Mouse (Mus musculus) limb, embryonic 15.5 days (tissue): Measurements from ENCODE around the gene Gm45785. TPM values are rescaled to one million over a fixed set of nuclear protein-coding genes. Genes with fewer than 3 reads are reported as not detected.

ENCODE experiments used
- ATAC-seq: fragments of 200-750 bp; cut with Nextera tagmentation; 2 replicates; pipeline ENCODE4 v1.8.0; 2017; ENCODE audit warnings: low read depth, moderate TSS enrichment; ENCODE audit not compliant: insufficient number of reproducible peaks, low FRiP score, low TSS enrichment
- H3K27ac ChIP-seq: fragments of 300-500 bp; sonication (generic); 2 replicates; pipeline ENCODE4 v1.5.1; 2015; ENCODE audit warnings: moderate library complexity, mild to moderate bottlenecking, inconsistent platforms
- H3K27me3 ChIP-seq: fragments of 300-500 bp; sonication (generic); 2 replicates; pipeline ENCODE4 v1.6.1; 2015; ENCODE audit warnings: inconsistent platforms
- H3K36me3 ChIP-seq: fragments of 300-500 bp; sonication (generic); 2 replicates; pipeline ENCODE4 v1.6.1; 2015; ENCODE audit warnings: inconsistent platforms
- H3K4me1 ChIP-seq: fragments of 300-500 bp; sonication (generic); 2 replicates; pipeline ENCODE4 v1.6.1; 2015; ENCODE audit warnings: inconsistent platforms
- H3K4me2 ChIP-seq: fragments of 300-500 bp; sonication (generic); 2 replicates; pipeline ENCODE4 v1.6.1; 2015; ENCODE audit warnings: mild to moderate bottlenecking, inconsistent platforms
- H3K4me3 ChIP-seq: fragments of 300-500 bp; sonication (generic); 2 replicates; pipeline ENCODE4 v1.5.1; 2015; ENCODE audit warnings: mild to moderate bottlenecking, inconsistent platforms
- H3K9ac ChIP-seq: fragments of 300-500 bp; sonication (generic); 2 replicates; pipeline ENCODE4 v1.6.1; 2015; ENCODE audit warnings: inconsistent platforms
- H3K9me3 ChIP-seq: fragments of 300-500 bp; sonication (generic); 2 replicates; pipeline ENCODE4 v1.6.1; 2016; ENCODE audit warnings: inconsistent platforms
- WGBS: fragments of 180-500 bp; shearing (Covaris S2); methylation state at CpG from one replicate; pipeline ENCODE4 v1.1.7; 2015; 5-methylcytosine and 5-hydroxymethylcytosine counted together
- polyA plus RNA-seq: library from polyadenylated mRNA; unstranded; fragments of >200 nt; fragmentation: Nextera tagmentation; extraction: Ambion mirVana; gene quantifications from 2 replicates; pipeline ENCODE4 v1.2.1, GENCODE M21; 2015

The Gm45785 gene
- polyA plus RNA-seq, 1 experiment from 2014 or later = not detected

DNA sequence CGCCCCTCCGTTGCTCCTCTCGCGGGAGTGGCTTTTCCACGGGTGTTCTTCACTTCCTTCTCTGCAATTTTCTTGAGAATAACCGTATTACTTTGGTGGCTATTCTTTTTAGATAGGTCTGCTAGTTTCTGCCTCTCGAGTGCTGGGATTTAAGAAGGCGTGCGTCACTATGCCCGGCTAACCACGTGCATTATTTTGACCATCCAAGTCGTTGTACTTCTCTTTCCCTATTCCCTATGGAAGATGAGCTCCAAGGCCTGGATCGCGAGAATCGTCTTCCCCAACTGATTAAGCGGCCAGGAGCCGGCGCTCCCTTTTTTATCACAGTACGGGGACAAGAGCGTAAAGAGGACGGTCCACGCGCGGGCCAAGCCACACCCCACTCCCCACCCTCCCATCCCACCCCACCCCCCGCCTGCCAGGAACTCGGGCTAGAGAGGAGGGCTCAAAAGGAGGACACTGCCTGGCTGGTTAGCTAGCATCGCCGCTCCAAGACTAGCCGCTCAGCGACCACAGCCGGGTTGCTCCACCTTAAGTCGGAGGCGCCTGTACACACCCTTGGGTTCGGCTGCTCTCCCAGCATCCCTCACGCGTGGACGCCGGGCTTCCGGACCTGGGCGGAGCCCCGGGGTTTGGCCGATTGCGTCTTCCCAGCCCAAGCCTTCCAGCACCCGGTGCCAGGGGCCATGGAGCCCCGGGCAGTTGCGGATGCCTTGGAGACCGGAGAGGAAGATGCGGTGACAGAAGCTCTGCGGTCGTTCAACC, 836 bp upstream of the Gm45785 start, which contains the start of gene Ric8a:
Gene Ric8a (plus strand): TSS at position 173 of the 765 bp plus-strand sequence.
- Histone ChIP-seq H3K27ac (peak within 1 kb of the TSS; percentile 93), H3K27me3 (no peaks in the 10 kb centered on the region)

DNA sequence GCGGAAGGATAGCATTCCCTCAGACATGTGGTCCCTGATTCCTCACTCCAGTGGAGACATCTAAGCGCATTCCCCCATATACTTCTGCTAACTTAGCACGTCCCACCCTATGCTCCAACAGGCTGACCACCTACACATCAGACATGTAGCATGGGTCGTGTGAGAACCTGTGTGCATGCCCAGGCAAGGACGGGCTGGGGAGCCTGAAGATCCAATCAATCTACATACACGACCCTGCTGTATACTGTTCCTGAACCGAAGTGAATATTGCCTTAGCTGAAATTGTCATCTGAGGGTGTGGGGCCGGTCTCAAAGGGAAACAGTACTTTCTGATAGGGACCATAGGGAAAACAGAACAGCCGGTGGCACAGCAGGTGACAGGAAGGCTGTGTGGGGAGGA, 950 bp downstream of the Gm45785 start:
- peak overlapping the region; percentile 80 for H3K4me3 ChIP-seq
- no peaks in the 10 kb centered on the region for H3K9me3 ChIP-seq
- H3K27ac ChIP-seq = peak overlapping the region; percentile 93; the same call in 1 of the 2 replicates
- peak overlapping the region; percentile 98 for H3K4me2 ChIP-seq
- peaks cover 31% of the 10 kb centered on the region for H3K4me1 ChIP-seq
- H3K9ac ChIP-seq = peak overlapping the region; percentile 91
- 62% methylated on average over 9 of the region's 9 CpGs for WGBS
- no peaks in the 10 kb centered on the region for H3K27me3 ChIP-seq
- peaks cover 51% of the 10 kb centered on the region for H3K36me3 ChIP-seq
- no peak for ATAC-seq

More for the DNA sequence above, 836 bp upstream of the Gm45785 start, which contains the start of gene Ric8a:
- Histone ChIP-seq H3K4me3 (peak within 1 kb of the TSS; percentile 80), H3K36me3 (peaks cover 62% of the 10 kb centered on the region), H3K9me3 (no peaks in the 10 kb centered on the region), H3K4me2 (peak within 1 kb of the TSS; percentile 98), H3K4me1 (peaks cover 31% of the 10 kb centered on the region), H3K9ac (peak within 1 kb of the TSS; percentile 91)
- WGBS = under 1% methylated on average over 50 of the region's 50 CpGs
- peak; percentile 84 for ATAC-seq

DNA sequence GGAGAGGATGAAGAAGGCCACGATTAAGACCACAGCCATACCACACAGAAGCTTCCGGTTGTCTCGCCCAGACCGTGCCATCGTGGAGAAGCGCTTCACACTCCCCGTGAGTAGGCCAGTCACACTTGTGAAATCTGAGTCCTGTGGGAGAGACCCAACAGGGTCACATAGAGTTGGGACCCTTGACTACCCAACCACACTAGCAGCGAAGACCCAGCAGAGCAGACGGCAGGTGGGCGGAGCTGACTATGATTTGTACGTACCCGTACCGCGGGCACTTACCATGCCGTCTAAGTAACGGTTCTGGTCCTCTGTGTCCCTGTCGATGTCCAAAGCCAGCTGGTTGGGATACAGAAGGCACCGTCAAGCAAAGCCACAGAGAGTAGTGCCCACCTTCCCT, 1.6 kb downstream of the Gm45785 start:
- Histone ChIP-seq H3K27ac (no peak overlapping the region), H3K9ac (no peak overlapping the region), H3K9me3 (no peaks in the 10 kb centered on the region), H3K4me2 (no peak overlapping the region), H3K4me1 (peaks cover 29% of the 10 kb centered on the region), H3K27me3 (no peaks in the 10 kb centered on the region), H3K4me3 (peak overlapping the region; percentile 80; the same call in 1 of the 2 replicates), H3K36me3 (peaks cover 44% of the 10 kb centered on the region)
- ATAC-seq = no peak
- WGBS = 93% methylated on average over 18 of the region's 18 CpGs

- H3K9me3 ChIP-seq = no peaks in the 10 kb centered on the region
- ATAC-seq = no peak
- peaks cover 37% of the 10 kb centered on the region for H3K36me3 ChIP-seq
- H3K4me3 ChIP-seq = no peak overlapping the region
- 82% methylated on average over 9 of the region's 9 CpGs for WGBS
- H3K27me3 ChIP-seq = no peaks in the 10 kb centered on the region
- peaks cover 18% of the 10 kb centered on the region for H3K4me1 ChIP-seq
- no peak overlapping the region for H3K4me2 ChIP-seq
- H3K9ac ChIP-seq = no peak overlapping the region
- no peak overlapping the region for H3K27ac ChIP-seq
Measured at GRCm38 (mm10) chr7:140853386-140853785, 2.7 kb downstream of the Gm45785 start.

GRCm38 (mm10) chr7:140851916-140852315, 4.2 kb downstream of the Gm45785 start:
- no peaks in the 10 kb centered on the region for H3K9me3 ChIP-seq
- no peak overlapping the region for H3K9ac ChIP-seq
- H3K4me3 ChIP-seq = no peak overlapping the region
- H3K36me3 ChIP-seq = peaks cover 37% of the 10 kb centered on the region
- H3K27me3 ChIP-seq = no peaks in the 10 kb centered on the region
- H3K4me1 ChIP-seq = peaks cover 18% of the 10 kb centered on the region
- 98% methylated on average over 4 of the region's 4 CpGs for WGBS
- H3K27ac ChIP-seq = no peak overlapping the region
- ATAC-seq = no peak
- no peak overlapping the region for H3K4me2 ChIP-seq

- no peak overlapping the region for H3K27ac ChIP-seq
- no peaks in the 10 kb centered on the region for H3K9me3 ChIP-seq
- H3K9ac ChIP-seq = no peak overlapping the region
- H3K4me2 ChIP-seq = no peak overlapping the region
- H3K4me3 ChIP-seq = no peak overlapping the region
- H3K27me3 ChIP-seq = peaks cover 14% of the 10 kb centered on the region; the same call in 1 of the 2 replicates
- peaks cover 23% of the 10 kb centered on the region for H3K36me3 ChIP-seq
- peaks cover 11% of the 10 kb centered on the region; the same call in 1 of the 2 replicates for H3K4me1 ChIP-seq
- 88% methylated on average over 10 of the region's 10 CpGs for WGBS
- no peak for ATAC-seq
Measured at GRCm38 (mm10) chr7:140848591-140848990, 7.5 kb downstream of the Gm45785 start.

GRCm38 (mm10) chr7:140847755-140848580, 8.2 kb downstream of the Gm45785 start, which contains the start of gene Odf3:
Odf3 (plus strand) TSS chr7:140847805.
- Histone ChIP-seq H3K27me3 (peaks cover 18% of the 10 kb centered on the region), H3K27ac (no peak within 1 kb of the TSS), H3K9me3 (no peaks in the 10 kb centered on the region), H3K4me1 (peaks cover 11% of the 10 kb centered on the region; the same call in 1 of the 2 replicates), H3K9ac (0 out of 2 replicates have a peak within 1 kb of the TSS, but pooled peaks have one; percentile 15), H3K4me2 (no peak within 1 kb of the TSS), H3K36me3 (peaks cover 17% of the 10 kb centered on the region), H3K4me3 (no peak within 1 kb of the TSS)
- WGBS = 59% methylated on average over 11 of the region's 11 CpGs
- no peak for ATAC-seq

DNA sequence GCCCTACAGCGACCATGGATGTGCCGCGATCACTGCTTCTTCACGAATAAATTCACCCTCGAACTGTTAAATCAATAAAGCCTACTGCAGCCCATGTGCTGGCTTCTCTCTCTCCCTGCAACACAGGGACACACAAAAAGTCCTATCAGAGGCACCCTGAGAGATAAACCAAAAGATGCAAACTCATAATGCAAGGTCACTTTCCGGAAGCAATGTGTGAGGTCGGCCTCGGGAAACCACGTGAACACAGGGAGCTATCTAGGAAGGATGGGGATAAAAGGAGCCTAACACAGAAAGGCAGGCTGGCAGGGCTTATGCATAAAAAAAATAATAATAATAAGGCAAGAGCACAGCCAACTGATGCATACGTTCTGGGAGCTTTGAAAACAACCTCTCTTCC, 9.5 kb downstream of the Gm45785 start:
- H3K9ac ChIP-seq = no peak overlapping the region
- no peak overlapping the region for H3K4me3 ChIP-seq
- no peak overlapping the region for H3K4me2 ChIP-seq
- H3K9me3 ChIP-seq = no peaks in the 10 kb centered on the region
- H3K36me3 ChIP-seq = peaks cover 4% of the 10 kb centered on the region
- H3K27ac ChIP-seq = no peak overlapping the region
- 82% methylated on average over 10 of the region's 10 CpGs for WGBS
- ATAC-seq = no peak
- H3K4me1 ChIP-seq = peaks cover 11% of the 10 kb centered on the region; the same call in 1 of the 2 replicates
- peaks cover 28% of the 10 kb centered on the region for H3K27me3 ChIP-seq

GRCm38 (mm10) chr7:140845683-140846082, 10.4 kb downstream of the Gm45785 start:
- H3K4me1 ChIP-seq = peaks cover 11% of the 10 kb centered on the region; the same call in 1 of the 2 replicates
- no peak overlapping the region for H3K4me3 ChIP-seq
- no peak for ATAC-seq
- H3K27me3 ChIP-seq = peaks cover 30% of the 10 kb centered on the region
- WGBS = 42% methylated on average over 4 of the region's 4 CpGs
- H3K36me3 ChIP-seq = no peaks in the 10 kb centered on the region
- no peaks in the 10 kb centered on the region for H3K9me3 ChIP-seq
- H3K27ac ChIP-seq = no peak overlapping the region
- H3K9ac ChIP-seq = no peak overlapping the region
- H3K4me2 ChIP-seq = no peak overlapping the region

- Histone ChIP-seq H3K4me3 (no peak within 1 kb of the TSS), H3K9me3 (no peaks in the 10 kb centered on the region), H3K27ac (no peak within 1 kb of the TSS), H3K4me1 (peaks cover 11% of the 10 kb centered on the region; the same call in 1 of the 2 replicates), H3K36me3 (no peaks in the 10 kb centered on the region), H3K4me2 (no peak within 1 kb of the TSS), H3K27me3 (peaks cover 30% of the 10 kb centered on the region), H3K9ac (no peak within 1 kb of the TSS)
- peak; percentile 46 for ATAC-seq
- WGBS = 27% methylated on average over 14 of the region's 14 CpGs
Measured at GRCm38 (mm10) chr7:140844905-140845665, 11.0 kb downstream of the Gm45785 start, which contains the start of gene Scgb1c1. Scgb1c1 (plus strand) TSS chr7:140845547.

- Histone ChIP-seq H3K27ac (no peak overlapping the region), H3K4me1 (peaks cover 11% of the 10 kb centered on the region; the same call in 1 of the 2 replicates), H3K4me3 (no peak overlapping the region), H3K27me3 (peaks cover 30% of the 10 kb centered on the region), H3K9ac (no peak overlapping the region), H3K9me3 (no peaks in the 10 kb centered on the region), H3K36me3 (no peaks in the 10 kb centered on the region), H3K4me2 (no peak overlapping the region)
- no peak for ATAC-seq
- WGBS = 75% methylated on average over 7 of the region's 7 CpGs
Measured at GRCm38 (mm10) chr7:140843806-140844205, 12.3 kb downstream of the Gm45785 start.
